Mouse (Mus musculus) embryonic fibroblast, embryonic 13.5 days (primary cell): ENCODE measurements around the gene Hoxa7.

Experiments used
- CTCF ChIP-seq: IDR thresholded peaks from 2 replicates; pipeline ENCODE4 v1.5.1; 2011; ENCODE audit warnings: mild to moderate bottlenecking, control low read depth, low read length, moderate library complexity, borderline replicate concordance; ENCODE audit not compliant: insufficient read depth
- POLR2A ChIP-seq: IDR thresholded peaks from 2 replicates; pipeline ENCODE4 v1.6.1; 2011; ENCODE audit warnings: low read depth, mild to moderate bottlenecking, control low read depth, low read length, moderate library complexity

GRCm38 (mm10) chr6:52205221-52205620, 16.4 kb downstream of the Hoxa7 start:
- TF ChIP-seq CTCF = no peak
- TF ChIP-seq POLR2A = no peak
